Mouse (Mus musculus) kidney, embryonic 16.5 days (tissue): Measurements from ENCODE around the gene Prrg3. TPM values are rescaled to one million over a fixed set of nuclear protein-coding genes. Genes with fewer than 3 reads are reported as not detected.

Source experiments
- ATAC-seq: fragments of 200-750 bp; cut with Nextera tagmentation; 2 replicates; pipeline ENCODE4 v1.8.0; 2017; ENCODE audit warnings: moderate TSS enrichment; ENCODE audit not compliant: low FRiP score, low TSS enrichment
- H3K27ac ChIP-seq: fragments of 300-500 bp; sonication (generic); 2 replicates; pipeline ENCODE4 v1.5.1; 2014; ENCODE audit warnings: low read length
- H3K27me3 ChIP-seq: fragments of 300-500 bp; sonication (generic); 2 replicates; pipeline ENCODE4 v1.6.1; 2014; ENCODE audit warnings: low read length, control low read depth, mixed read lengths; ENCODE audit not compliant: insufficient read depth
- H3K36me3 ChIP-seq: fragments of 300-500 bp; sonication (generic); 2 replicates; pipeline ENCODE4 v1.6.1; 2014; ENCODE audit warnings: low read length, control low read depth, mixed read lengths; ENCODE audit not compliant: insufficient read depth
- H3K4me1 ChIP-seq: fragments of 300-500 bp; sonication (generic); 2 replicates; pipeline ENCODE4 v1.6.1; 2014; ENCODE audit warnings: low read length, control low read depth, mixed read lengths; ENCODE audit not compliant: insufficient read depth
- H3K4me2 ChIP-seq: fragments of 300-500 bp; sonication (generic); replicated peaks from 2 replicates; pipeline ENCODE4 v1.6.1; 2014; ENCODE audit warnings: low read depth, low read length
- H3K4me3 ChIP-seq: fragments of 300-500 bp; sonication (generic); 2 replicates; pipeline ENCODE4 v1.5.1; 2014; ENCODE audit warnings: mild to moderate bottlenecking, low read length
- H3K9ac ChIP-seq: fragments of 300-500 bp; sonication (generic); replicated peaks from 2 replicates; pipeline ENCODE4 v1.6.1; 2014; ENCODE audit warnings: low read length
- H3K9me3 ChIP-seq: fragments of 300-500 bp; sonication (generic); 2 replicates; pipeline ENCODE4 v1.6.1; 2016; ENCODE audit warnings: low read length, control low read depth
- WGBS: fragments of 180-500 bp; shearing (Covaris S2); extraction: QIAGEN DNeasy Blood & Tissue Kit; methylation state at CpG from one replicate; pipeline ENCODE4 v1.1.7; 2014; 5-methylcytosine and 5-hydroxymethylcytosine counted together
- polyA plus RNA-seq: library from polyadenylated mRNA; unstranded; fragments of >200 nt; fragmentation: Nextera tagmentation; extraction: Ambion mirVana; gene quantifications from 2 replicates; pipeline ENCODE4 v1.2.1, GENCODE M21; 2015

Gene Prrg3
- polyA plus RNA-seq, 1 experiment from 2014 or later = 11.3 TPM

- Histone ChIP-seq H3K9ac (no peak overlapping the region), H3K27me3 (no peaks in the 10 kb centered on the region; the same call in 1 of the 2 replicates), H3K4me2 (no peak overlapping the region), H3K4me1 (no peaks in the 10 kb centered on the region), H3K9me3 (no peaks in the 10 kb centered on the region), H3K4me3 (no peak overlapping the region), H3K36me3 (no peaks in the 10 kb centered on the region), H3K27ac (no peak overlapping the region)
- ATAC-seq = no peak
- 63% methylated on average over 3 of the region's 3 CpGs for WGBS
Measured at GRCm38 (mm10) chrX:71980443-71980842, 18.0 kb downstream of the Prrg3 start.

GRCm38 (mm10) chrX:71981322-71981721 lies 18.9 kb downstream of the Prrg3 start:
- H3K36me3 ChIP-seq = no peaks in the 10 kb centered on the region
- H3K4me1 ChIP-seq = no peaks in the 10 kb centered on the region
- no peak overlapping the region for H3K4me3 ChIP-seq
- no peaks in the 10 kb centered on the region for H3K9me3 ChIP-seq
- no peaks in the 10 kb centered on the region; the same call in 1 of the 2 replicates for H3K27me3 ChIP-seq
- H3K4me2 ChIP-seq = no peak overlapping the region
- H3K9ac ChIP-seq = no peak overlapping the region
- 0 out of 2 replicates have a peak, but pooled peaks have one; percentile 15 for ATAC-seq
- WGBS = 79% methylated on average over 2 of the region's 2 CpGs
- H3K27ac ChIP-seq = no peak overlapping the region

- H3K9me3 ChIP-seq = no peaks in the 10 kb centered on the region
- no peak overlapping the region for H3K4me3 ChIP-seq
- no peaks in the 10 kb centered on the region for H3K4me1 ChIP-seq
- H3K27ac ChIP-seq = no peak overlapping the region
- H3K4me2 ChIP-seq = no peak overlapping the region
- no peaks in the 10 kb centered on the region for H3K36me3 ChIP-seq
- ATAC-seq = no peak
- no peak overlapping the region for H3K9ac ChIP-seq
- H3K27me3 ChIP-seq = no peaks in the 10 kb centered on the region; the same call in 1 of the 2 replicates
- WGBS = 59% methylated on average over 2 of the region's 2 CpGs
Measured at GRCm38 (mm10) chrX:71983205-71983604, 20.8 kb downstream of the Prrg3 start.

- H3K27ac ChIP-seq = no peak overlapping the region
- no peak overlapping the region for H3K4me3 ChIP-seq
- H3K9me3 ChIP-seq = no peaks in the 10 kb centered on the region
- no peak overlapping the region for H3K4me2 ChIP-seq
- no peaks in the 10 kb centered on the region; the same call in 1 of the 2 replicates for H3K27me3 ChIP-seq
- no peak for ATAC-seq
- WGBS = 88% methylated on average over 1 of the region's 1 CpGs
- no peaks in the 10 kb centered on the region for H3K4me1 ChIP-seq
- no peaks in the 10 kb centered on the region for H3K36me3 ChIP-seq
- no peak overlapping the region for H3K9ac ChIP-seq
Measured at GRCm38 (mm10) chrX:71983775-71984174, 21.4 kb downstream of the Prrg3 start.

GRCm38 (mm10) chrX:71991549-71991948 lies 29.1 kb downstream of the Prrg3 start, which contains the start of gene Cnga2:
Gene Cnga2, plus strand, starts transcription at chrX:71991849.
- Histone ChIP-seq H3K4me3 (no peak within 1 kb of the TSS), H3K27ac (no peak within 1 kb of the TSS), H3K4me1 (no peaks in the 10 kb centered on the region), H3K9ac (no peak within 1 kb of the TSS), H3K9me3 (no peaks in the 10 kb centered on the region), H3K36me3 (no peaks in the 10 kb centered on the region), H3K4me2 (no peak within 1 kb of the TSS), H3K27me3 (peaks cover 5% of the 10 kb centered on the region; the same call in 1 of the 2 replicates)
- 72% methylated on average over 3 of the region's 3 CpGs for WGBS
- ATAC-seq = no peak

GRCm38 (mm10) chrX:71995972-71996371 lies 33.5 kb downstream of the Prrg3 start:
- Histone ChIP-seq H3K36me3 (no peaks in the 10 kb centered on the region), H3K9me3 (no peaks in the 10 kb centered on the region), H3K27me3 (peaks cover 5% of the 10 kb centered on the region; the same call in 1 of the 2 replicates), H3K9ac (no peak overlapping the region), H3K27ac (no peak overlapping the region), H3K4me2 (no peak overlapping the region), H3K4me3 (no peak overlapping the region), H3K4me1 (no peaks in the 10 kb centered on the region)
- 59% methylated on average over 1 of the region's 1 CpGs for WGBS
- no peak for ATAC-seq

- no peak for ATAC-seq
- no peak overlapping the region for H3K27ac ChIP-seq
Measured at GRCm38 (mm10) chrX:72009930-72010329, 47.5 kb downstream of the Prrg3 start.

GRCm38 (mm10) chrX:72012236-72012635 lies 49.8 kb downstream of the Prrg3 start:
- H3K4me3 ChIP-seq = no peak overlapping the region
- H3K9ac ChIP-seq = no peak overlapping the region
- H3K27ac ChIP-seq = no peak overlapping the region
- no peaks in the 10 kb centered on the region for H3K36me3 ChIP-seq
- H3K27me3 ChIP-seq = no peaks in the 10 kb centered on the region
- no peak overlapping the region for H3K4me2 ChIP-seq
- 67% methylated on average over 9 of the region's 9 CpGs for whole genome bisulfite sequencing
- no peak for ATAC-seq
- no peaks in the 10 kb centered on the region for H3K9me3 ChIP-seq
- H3K4me1 ChIP-seq = no peaks in the 10 kb centered on the region

More at GRCm38 (mm10) chrX:72009930-72010329, 47.5 kb downstream of the Prrg3 start:
- H3K9me3 ChIP-seq = no peaks in the 10 kb centered on the region
- no peaks in the 10 kb centered on the region for H3K4me1 ChIP-seq
- no peak overlapping the region for H3K4me2 ChIP-seq
- H3K36me3 ChIP-seq = no peaks in the 10 kb centered on the region
- H3K4me3 ChIP-seq = no peak overlapping the region
- no peaks in the 10 kb centered on the region; the same call in 1 of the 2 replicates for H3K27me3 ChIP-seq
- H3K9ac ChIP-seq = no peak overlapping the region

GRCm38 (mm10) chrX:72012804-72013203 lies 50.4 kb downstream of the Prrg3 start:
- ATAC-seq = no peak
- H3K9ac ChIP-seq = no peak overlapping the region
- H3K4me2 ChIP-seq = no peak overlapping the region
- no peaks in the 10 kb centered on the region for H3K36me3 ChIP-seq
- 36% methylated on average over 3 of the region's 3 CpGs for WGBS
- H3K9me3 ChIP-seq = no peaks in the 10 kb centered on the region
- no peaks in the 10 kb centered on the region for H3K4me1 ChIP-seq
- H3K4me3 ChIP-seq = no peak overlapping the region
- H3K27me3 ChIP-seq = no peaks in the 10 kb centered on the region
- no peak overlapping the region for H3K27ac ChIP-seq

GRCm38 (mm10) chrX:72022241-72022640 lies 59.8 kb downstream of the Prrg3 start:
- Histone ChIP-seq H3K4me3 (no peak overlapping the region), H3K27ac (no peak overlapping the region), H3K9ac (no peak overlapping the region), H3K4me1 (no peaks in the 10 kb centered on the region), H3K4me2 (no peak overlapping the region), H3K36me3 (no peaks in the 10 kb centered on the region), H3K9me3 (no peaks in the 10 kb centered on the region), H3K27me3 (no peaks in the 10 kb centered on the region)
- no peak for ATAC-seq
- WGBS = 94% methylated on average over 1 of the region's 1 CpGs
